Mouse (Mus musculus) liver, embryonic 14.5 days (tissue): ENCODE measurements around the gene Kirrel3. TPM values are rescaled to one million over a fixed set of nuclear protein-coding genes. Genes with fewer than 3 reads are reported as not detected.

Source experiments
- ATAC-seq: fragments of 200-750 bp; cut with Nextera tagmentation; 2 replicates; pipeline ENCODE4 v1.8.0; 2017; ENCODE audit warnings: moderate number of reproducible peaks, mild to moderate bottlenecking, moderate library complexity; ENCODE audit not compliant: insufficient read depth
- DNase-seq, 3 experiments: peaks; one replicate each; pipeline ENCODE4 v3.0.0-alpha.2; 2012 to 2013; ENCODE audit warnings: low read depth in 3 of 3, low spot score in 3 of 3
- H3K27ac ChIP-seq: fragments of 300-500 bp; sonication (generic); 2 replicates; pipeline ENCODE4 v1.5.1; 2014; ENCODE audit warnings: moderate library complexity, mild to moderate bottlenecking, control low read depth, inconsistent platforms
- H3K27me3 ChIP-seq: fragments of 300-500 bp; sonication (generic); 2 replicates; pipeline ENCODE4 v1.6.1; 2014; ENCODE audit warnings: mild to moderate bottlenecking, low read length, moderate library complexity; ENCODE audit not compliant: control insufficient read depth, insufficient read depth
- H3K36me3 ChIP-seq: fragments of 300-500 bp; sonication (generic); replicated peaks from 2 replicates; pipeline ENCODE4 v1.6.1; 2014; ENCODE audit warnings: low read depth; ENCODE audit not compliant: control insufficient read depth, insufficient read depth
- H3K4me1 ChIP-seq, 2 experiments: fragments of 200-500 bp in 1 of 2; fragments of 300-500 bp in 1 of 2; sonication (generic) in 1 of 2; replicated peaks; 2 replicates each; pipeline ENCODE4 v1.6.1; 2012 to 2014; ENCODE audit warnings: antibody characterized with exemption in 1 of 2, inconsistent platforms in 1 of 2, low read length in 1 of 2; ENCODE audit not compliant: control insufficient read depth in 2 of 2, insufficient read depth in 2 of 2
- H3K4me2 ChIP-seq: fragments of 300-500 bp; sonication (generic); 2 replicates; pipeline ENCODE4 v1.6.1; 2014; ENCODE audit warnings: low read depth, mild to moderate bottlenecking, control low read depth, moderate library complexity
- H3K4me3 ChIP-seq, 2 experiments: fragments of 200-500 bp in 1 of 2; fragments of 300-500 bp in 1 of 2; sonication (generic) in 1 of 2; 2 replicates each; pipeline ENCODE4 v1.5.1; 2012 to 2014; ENCODE audit warnings: low read depth in 2 of 2, low read length in 2 of 2, mild to moderate bottlenecking in 2 of 2, control low read depth in 1 of 2, inconsistent platforms in 1 of 2, moderate library complexity in 1 of 2; ENCODE audit not compliant: insufficient read depth in 1 of 2
- H3K9ac ChIP-seq: fragments of 300-500 bp; sonication (generic); replicated peaks from 2 replicates; pipeline ENCODE4 v1.6.1; 2014; ENCODE audit warnings: mild to moderate bottlenecking, control low read depth, moderate library complexity
- H3K9me3 ChIP-seq: fragments of 300-500 bp; sonication (generic); 2 replicates; pipeline ENCODE4 v1.6.1; 2016; ENCODE audit warnings: low read length, mixed read lengths; ENCODE audit not compliant: control insufficient read depth
- CTCF ChIP-seq: IDR thresholded peaks from 2 replicates; pipeline ENCODE4 v1.5.1; 2016; ENCODE audit warnings: antibody characterized with exemption, low read depth, control low read depth
- EP300 ChIP-seq: IDR thresholded peaks from 2 replicates; pipeline ENCODE4 v1.6.1; 2016; ENCODE audit warnings: antibody characterized with exemption, low read depth
- WGBS: fragments of 180-500 bp; shearing (Covaris S2); extraction: QIAGEN DNeasy Blood & Tissue Kit; methylation state at CpG from one replicate; pipeline ENCODE4 v1.1.7; 2014; ENCODE audit not compliant: insufficient replicate concordance; 5-methylcytosine and 5-hydroxymethylcytosine counted together
- polyA plus RNA-seq, 2 experiments: library from polyadenylated mRNA; depleted of rRNA in 1 of 2; stranded (reverse) in 1 of 2; unstranded in 1 of 2; fragments of >200 nt; fragmentation: Nextera tagmentation in 1 of 2; extraction: Ambion mirVana in 1 of 2; gene quantifications; 2 replicates each; pipeline versions ENCODE4 v1.2.1 to v1.2.3; 2012 to 2014

Kirrel3 gene
- polyA plus RNA-seq, 2 experiments: 0.08 TPM; not detected in 1

DNA sequence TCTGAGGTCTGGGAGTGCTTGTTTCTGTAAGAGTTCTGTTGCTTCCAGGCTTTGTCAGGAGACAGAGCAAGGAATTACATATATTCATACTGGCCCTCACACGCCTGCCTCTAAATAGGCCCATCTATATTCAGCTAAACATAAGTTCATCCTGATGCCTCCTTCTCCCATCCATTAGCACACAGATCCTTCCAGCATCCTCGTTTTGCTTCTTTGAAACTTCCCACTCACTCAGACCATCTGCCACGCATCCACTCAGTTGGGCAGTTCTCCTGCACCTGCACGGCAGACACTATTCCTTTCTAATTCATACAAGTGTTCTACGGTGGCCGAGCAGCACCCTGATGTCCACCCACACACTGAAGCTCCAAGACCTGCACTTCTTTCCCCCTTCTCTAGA lies 201.1 kb downstream of the Kirrel3 start:
- Histone ChIP-seq H3K27ac (no peak overlapping the region), H3K4me1 (no peaks in the 10 kb centered on the region), H3K27me3 (no peaks in the 10 kb centered on the region), H3K4me3 (no peak overlapping the region), H3K36me3 (no peaks in the 10 kb centered on the region), H3K4me2 (no peak overlapping the region), H3K9ac (no peak overlapping the region), H3K9me3 (no peaks in the 10 kb centered on the region)
- ATAC-seq (no peak), DNase-seq (no peak)
- no peak for TF ChIP-seq EP300
- no peak for TF ChIP-seq CTCF
- 65% methylated on average over 6 of the region's 6 CpGs for WGBS

DNA sequence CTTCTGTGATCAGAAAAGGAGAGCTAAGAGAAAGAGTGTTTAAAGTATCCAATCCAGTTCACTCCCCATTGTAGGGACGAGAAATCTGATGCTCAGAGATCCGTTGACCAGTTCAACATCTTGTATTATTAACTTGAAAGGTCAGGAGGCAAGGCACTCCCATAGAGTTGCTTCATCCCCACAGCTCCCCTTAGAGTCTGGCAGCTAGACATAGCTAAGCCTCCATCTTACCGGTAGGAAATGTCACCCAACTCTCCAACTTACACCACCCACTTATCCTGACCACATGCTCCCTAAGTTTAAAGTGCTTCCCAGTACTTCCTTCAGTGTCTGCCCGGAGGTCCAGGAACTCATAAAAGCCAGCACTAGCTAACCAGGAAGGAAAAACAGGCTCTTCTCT lies 202.7 kb downstream of the Kirrel3 start:
- Histone ChIP-seq H3K9me3 (no peaks in the 10 kb centered on the region), H3K27me3 (no peaks in the 10 kb centered on the region), H3K4me3 (no peak overlapping the region), H3K36me3 (no peaks in the 10 kb centered on the region), H3K27ac (no peak overlapping the region), H3K4me2 (no peak overlapping the region), H3K9ac (no peak overlapping the region), H3K4me1 (no peaks in the 10 kb centered on the region)
- no peak for DNase-seq
- no peak for ATAC-seq
- 40% methylated on average over 4 of the region's 4 CpGs for WGBS
- no peak for TF ChIP-seq EP300
- TF ChIP-seq CTCF: no peak

DNA sequence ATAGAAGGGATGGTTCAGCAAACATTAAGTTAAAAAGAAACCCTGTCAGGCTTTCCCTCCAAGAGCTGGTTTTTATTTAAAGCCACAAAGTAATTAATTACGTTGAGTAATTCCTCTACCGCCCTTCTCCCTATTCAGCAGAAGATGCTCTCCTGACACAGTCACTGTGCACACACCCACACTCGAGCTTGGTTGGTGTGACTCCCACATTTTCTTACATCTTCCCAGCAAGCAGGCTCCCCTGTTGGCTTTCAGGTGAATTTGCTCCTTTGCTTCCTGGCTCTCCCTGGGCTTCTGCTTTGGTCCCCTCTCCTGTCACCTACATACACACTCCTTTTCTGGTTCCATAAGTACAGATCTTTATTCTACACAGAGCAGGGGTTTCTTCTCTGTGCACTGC lies 203.7 kb downstream of the Kirrel3 start:
- Histone ChIP-seq H3K4me1 (no peaks in the 10 kb centered on the region), H3K9ac (no peak overlapping the region), H3K27ac (no peak overlapping the region), H3K36me3 (no peaks in the 10 kb centered on the region), H3K9me3 (no peaks in the 10 kb centered on the region), H3K4me2 (no peak overlapping the region), H3K27me3 (no peaks in the 10 kb centered on the region), H3K4me3 (no peak overlapping the region)
- no peak for ATAC-seq
- TF ChIP-seq EP300 (no peak), CTCF (no peak)
- 53% methylated on average over 3 of the region's 3 CpGs for WGBS
- no peak for DNase-seq

DNA sequence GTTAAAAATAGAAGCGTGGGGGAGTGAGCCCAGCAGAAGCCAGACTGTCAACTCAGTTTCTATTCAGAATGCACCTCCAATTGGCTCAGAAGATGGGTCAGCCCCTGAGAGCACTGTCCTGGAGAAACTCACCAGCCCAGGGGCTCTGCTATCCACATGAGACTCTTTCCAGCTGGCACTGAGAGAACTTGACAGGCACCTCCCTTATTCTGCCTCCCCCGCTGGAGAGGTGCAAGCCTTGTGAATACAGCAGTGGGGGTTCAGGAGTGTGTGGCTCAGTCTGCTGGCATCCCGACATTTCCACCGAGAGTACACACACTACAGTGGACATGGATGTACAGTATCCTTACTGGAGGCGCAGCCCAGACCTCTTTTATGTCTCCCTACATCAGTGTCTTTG lies 210.0 kb downstream of the Kirrel3 start:
- Histone ChIP-seq H3K9me3 (no peaks in the 10 kb centered on the region), H3K4me2 (no peak overlapping the region), H3K27ac (no peak overlapping the region), H3K4me1 (no peaks in the 10 kb centered on the region), H3K36me3 (no peaks in the 10 kb centered on the region), H3K9ac (no peak overlapping the region), H3K27me3 (no peaks in the 10 kb centered on the region), H3K4me3 (no peak overlapping the region)
- ATAC-seq (no peak), DNase-seq (no peak)
- no peak for TF ChIP-seq CTCF
- no peak for TF ChIP-seq EP300
- WGBS: 42% methylated on average over 5 of the region's 5 CpGs

DNA sequence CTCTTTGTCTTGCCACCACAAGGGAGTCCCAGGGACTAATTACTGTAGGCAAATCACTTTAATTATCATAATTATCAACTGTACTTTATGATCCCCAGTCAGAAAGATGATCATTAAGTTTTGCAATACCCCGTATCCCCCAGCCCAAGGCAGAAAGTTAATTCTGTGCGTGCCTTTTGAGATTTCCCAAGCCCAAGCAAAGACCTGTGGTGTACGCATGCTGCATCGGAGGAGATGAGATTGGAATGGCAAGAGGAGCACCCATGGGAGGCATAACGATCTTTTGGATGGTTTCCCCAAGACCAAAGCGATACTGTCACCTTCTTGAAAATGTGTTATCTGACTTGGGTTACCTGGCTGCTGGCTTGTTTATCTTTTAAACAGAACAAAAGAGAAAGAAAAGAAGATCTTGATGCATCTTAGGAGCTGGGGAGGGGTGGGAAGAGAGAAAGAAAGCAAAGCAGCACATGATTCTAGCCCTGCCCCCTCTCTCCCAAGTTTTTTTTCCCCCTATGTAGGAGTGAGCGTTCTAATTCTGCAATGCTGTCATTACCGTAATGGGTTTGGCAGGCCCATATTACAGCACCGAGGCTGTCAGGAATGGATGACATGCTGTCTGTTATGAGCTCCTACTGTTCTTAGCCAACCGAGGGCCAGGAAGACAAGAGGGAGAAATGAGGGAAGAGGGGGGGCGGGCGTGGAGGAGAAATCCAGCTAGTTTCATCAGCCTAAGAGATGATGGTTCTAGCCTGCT lies 218.0 kb downstream of the Kirrel3 start:
- Histone ChIP-seq H3K9me3 (no peaks in the 10 kb centered on the region), H3K4me3 (no peak overlapping the region), H3K9ac (no peak overlapping the region), H3K4me2 (no peak overlapping the region), H3K36me3 (no peaks in the 10 kb centered on the region), H3K27ac (no peak overlapping the region), H3K27me3 (no peaks in the 10 kb centered on the region), H3K4me1 (no peaks in the 10 kb centered on the region)
- no peak for TF ChIP-seq CTCF
- TF ChIP-seq EP300: no peak
- DNase-seq (no peak), ATAC-seq (no peak)
- 60% methylated on average over 12 of the region's 12 CpGs for WGBS
